Mouse (Mus musculus): Measurements from ENCODE around the gene Rpl3. TPM values are rescaled to one million over a fixed set of nuclear protein-coding genes. Genes with fewer than 3 reads are reported as not detected.
A peak's percentile ranks its signal among the peaks of the same experiment; 100 is the strongest.
"Not testable (repeated sequence)": the region's sequence is repeated elsewhere in the genome, so short reads cannot be mapped to it uniquely, and the experiment has no call there.

The Rpl3 gene
- polyA plus RNA-seq, 1 experiment from 2014 or later: 1,023 TPM

GRCm38 (mm10) chr15:80130689-80131088 is 39.0 kb upstream of the Rpl3 start:
- no peak overlapping the region for H3K4me3 ChIP-seq
- H3K4me1 ChIP-seq: peaks cover 21% of the 10 kb centered on the region
- 0 out of 2 replicates have a peak, but pooled peaks cover 2% of the 10 kb centered on the region for H3K36me3 ChIP-seq (replicated peaks)
- 89% methylated on average over 5 of the region's 5 CpGs for WGBS
- no peaks in the 10 kb centered on the region; the same call in 1 of the 2 replicates for H3K27me3 ChIP-seq (ENCODE audit: poor library complexity, severe bottlenecking)
- DNase-seq (ENCODE audit: extremely low spot score, low spot score): no peak
- H3K27ac ChIP-seq: no peak overlapping the region
- no peaks in the 10 kb centered on the region for H3K9me3 ChIP-seq

- no peak overlapping the region for H3K4me3 ChIP-seq
- no peaks in the 10 kb centered on the region for H3K9me3 ChIP-seq
- 0 out of 2 replicates have a peak, but pooled peaks cover 2% of the 10 kb centered on the region for H3K36me3 ChIP-seq (replicated peaks)
- H3K4me1 ChIP-seq: peaks cover 20% of the 10 kb centered on the region
- 91% methylated on average over 6 of the region's 6 CpGs for WGBS
- H3K27me3 ChIP-seq (ENCODE audit: poor library complexity, severe bottlenecking): no peaks in the 10 kb centered on the region; the same call in 1 of the 2 replicates
- no peak overlapping the region for H3K27ac ChIP-seq
- DNase-seq (ENCODE audit: extremely low spot score, low spot score): no peak
Measured at GRCm38 (mm10) chr15:80129982-80130381, 38.3 kb upstream of the Rpl3 start.

- 66% methylated on average over 1 of the region's 1 CpGs for WGBS
- DNase-seq (ENCODE audit: extremely low spot score, low spot score): no peak
Measured at GRCm38 (mm10) chr15:80127191-80127590, 35.5 kb upstream of the Rpl3 start.

GRCm38 (mm10) chr15:80124651-80125050 is 33.0 kb upstream of the Rpl3 start:
- H3K4me1 ChIP-seq: no peaks in the 10 kb centered on the region
- H3K9me3 ChIP-seq: no peaks in the 10 kb centered on the region
- DNase-seq (ENCODE audit: extremely low spot score, low spot score): no peak
- H3K36me3 ChIP-seq (replicated peaks): no peaks in the 10 kb centered on the region
- no peak overlapping the region for H3K27ac ChIP-seq
- H3K27me3 ChIP-seq (ENCODE audit: poor library complexity, severe bottlenecking): no peaks in the 10 kb centered on the region
- 82% methylated on average over 4 of the region's 4 CpGs for WGBS
- no peak overlapping the region for H3K4me3 ChIP-seq

More at GRCm38 (mm10) chr15:80127191-80127590, 35.5 kb upstream of the Rpl3 start:
- Histone ChIP-seq H3K27me3 (ENCODE audit: poor library complexity, severe bottlenecking) (no peaks in the 10 kb centered on the region; the same call in 1 of the 2 replicates), H3K4me1 (no peaks in the 10 kb centered on the region), H3K36me3 (replicated peaks) (no peaks in the 10 kb centered on the region), H3K27ac (no peak overlapping the region), H3K9me3 (no peaks in the 10 kb centered on the region), H3K4me3 (no peak overlapping the region)

GRCm38 (mm10) chr15:80122431-80122830 is 30.8 kb upstream of the Rpl3 start:
- not testable (repeated sequence) for H3K4me1 ChIP-seq; H3K27ac ChIP-seq; H3K9me3 ChIP-seq; H3K4me3 ChIP-seq; H3K36me3 ChIP-seq (replicated peaks); DNase-seq (ENCODE audit: extremely low spot score, low spot score); H3K27me3 ChIP-seq (ENCODE audit: poor library complexity, severe bottlenecking)
- 90% methylated on average over 6 of the region's 6 CpGs for WGBS

- Histone ChIP-seq H3K27me3 (ENCODE audit: poor library complexity, severe bottlenecking) (no peaks in the 10 kb centered on the region), H3K4me3 (no peak overlapping the region), H3K36me3 (replicated peaks) (no peaks in the 10 kb centered on the region), H3K4me1 (peaks cover 5% of the 10 kb centered on the region), H3K9me3 (no peaks in the 10 kb centered on the region), H3K27ac (no peak overlapping the region)
- WGBS: 92% methylated on average over 9 of the region's 9 CpGs
- DNase-seq (ENCODE audit: extremely low spot score, low spot score): no peak
Measured at GRCm38 (mm10) chr15:80121721-80122325, 30.2 kb upstream of the Rpl3 start.

GRCm38 (mm10) chr15:80119076-80119475 is 27.4 kb upstream of the Rpl3 start:
- no peaks in the 10 kb centered on the region for H3K36me3 ChIP-seq (replicated peaks)
- H3K27ac ChIP-seq: no peak overlapping the region
- peaks cover 18% of the 10 kb centered on the region for H3K4me1 ChIP-seq
- DNase-seq (ENCODE audit: extremely low spot score, low spot score): no peak
- WGBS: 92% methylated on average over 6 of the region's 6 CpGs
- H3K9me3 ChIP-seq: no peaks in the 10 kb centered on the region
- H3K4me3 ChIP-seq: no peak overlapping the region
- no peaks in the 10 kb centered on the region for H3K27me3 ChIP-seq (ENCODE audit: poor library complexity, severe bottlenecking)

- 73% methylated on average over 8 of the region's 8 CpGs for WGBS
- no peak overlapping the region; the same call in 1 of the 2 replicates for H3K27ac ChIP-seq
- DNase-seq (ENCODE audit: extremely low spot score, low spot score): no peak
Measured at GRCm38 (mm10) chr15:80117154-80117553, 25.5 kb upstream of the Rpl3 start.

GRCm38 (mm10) chr15:80115866-80116794 is 24.5 kb upstream of the Rpl3 start:
- Histone ChIP-seq H3K27ac (peak overlapping the region; percentile 56), H3K9me3 (peaks cover 4% of the 10 kb centered on the region; the same call in 1 of the 2 replicates), H3K4me3 (peak overlapping the region; percentile 23), H3K27me3 (ENCODE audit: poor library complexity, severe bottlenecking) (no peaks in the 10 kb centered on the region), H3K36me3 (replicated peaks) (peaks cover 5% of the 10 kb centered on the region; the same call in 1 of the 2 replicates), H3K4me1 (peaks cover 18% of the 10 kb centered on the region)
- no peak for DNase-seq (ENCODE audit: extremely low spot score, low spot score)
- WGBS: 70% methylated on average over 13 of the region's 13 CpGs

More at GRCm38 (mm10) chr15:80117154-80117553, 25.5 kb upstream of the Rpl3 start:
- H3K4me1 ChIP-seq: peaks cover 18% of the 10 kb centered on the region
- no peaks in the 10 kb centered on the region for H3K27me3 ChIP-seq (ENCODE audit: poor library complexity, severe bottlenecking)
- H3K9me3 ChIP-seq: peaks cover 4% of the 10 kb centered on the region; the same call in 1 of the 2 replicates
- peaks cover 5% of the 10 kb centered on the region; the same call in 1 of the 2 replicates for H3K36me3 ChIP-seq (replicated peaks)
- no peak overlapping the region for H3K4me3 ChIP-seq

GRCm38 (mm10) chr15:80115256-80115655 is 23.6 kb upstream of the Rpl3 start:
- H3K36me3 ChIP-seq (replicated peaks): peaks cover 5% of the 10 kb centered on the region; the same call in 1 of the 2 replicates
- H3K27me3 ChIP-seq (ENCODE audit: poor library complexity, severe bottlenecking): no peaks in the 10 kb centered on the region
- 70% methylated on average over 5 of the region's 5 CpGs for WGBS
- DNase-seq (ENCODE audit: extremely low spot score, low spot score): no peak
- peak overlapping the region; percentile 23 for H3K4me3 ChIP-seq
- peak overlapping the region; percentile 56 for H3K27ac ChIP-seq
- H3K4me1 ChIP-seq: peaks cover 18% of the 10 kb centered on the region
- H3K9me3 ChIP-seq: peaks cover 4% of the 10 kb centered on the region; the same call in 1 of the 2 replicates

GRCm38 (mm10) chr15:80114414-80114813 is 22.7 kb upstream of the Rpl3 start:
- no peak for DNase-seq (ENCODE audit: extremely low spot score, low spot score)
- no peak overlapping the region for H3K4me3 ChIP-seq
- peaks cover 5% of the 10 kb centered on the region; the same call in 1 of the 2 replicates for H3K36me3 ChIP-seq (replicated peaks)
- peaks cover 18% of the 10 kb centered on the region for H3K4me1 ChIP-seq
- WGBS: 96% methylated on average over 7 of the region's 7 CpGs
- H3K9me3 ChIP-seq: peaks cover 4% of the 10 kb centered on the region; the same call in 1 of the 2 replicates
- H3K27ac ChIP-seq: no peak overlapping the region
- no peaks in the 10 kb centered on the region for H3K27me3 ChIP-seq (ENCODE audit: poor library complexity, severe bottlenecking)

- DNase-seq (ENCODE audit: extremely low spot score, low spot score): no peak
- peaks cover 4% of the 10 kb centered on the region; the same call in 1 of the 2 replicates for H3K9me3 ChIP-seq
- H3K4me3 ChIP-seq: no peak overlapping the region
- no peak overlapping the region for H3K27ac ChIP-seq
- WGBS: 48% methylated on average over 2 of the region's 2 CpGs
- peaks cover 18% of the 10 kb centered on the region for H3K4me1 ChIP-seq
- H3K36me3 ChIP-seq (replicated peaks): peaks cover 5% of the 10 kb centered on the region; the same call in 1 of the 2 replicates
- H3K27me3 ChIP-seq (ENCODE audit: poor library complexity, severe bottlenecking): no peaks in the 10 kb centered on the region
Measured at GRCm38 (mm10) chr15:80112499-80112898, 20.8 kb upstream of the Rpl3 start.
